Mouse (Mus musculus) C2C12 (cell line): ENCODE results near the gene Abhd10.

Experiments used
- CTCF ChIP-seq: IDR thresholded peaks from one replicate; pipeline ENCODE4 v1.5.1; 2011; ENCODE audit not compliant: control insufficient read depth, insufficient read depth, insufficient read length
- MYOG ChIP-seq: IDR thresholded peaks from one replicate; pipeline ENCODE4 v1.6.1; 2011; ENCODE audit not compliant: control insufficient read depth, insufficient read length; ENCODE audit errors: extremely low read depth
- USF1 ChIP-seq: IDR thresholded peaks from one replicate; pipeline ENCODE4 v1.6.1; 2011; ENCODE audit warnings: low read depth, mild to moderate bottlenecking, control low read depth, moderate library complexity

- TF ChIP-seq CTCF (no peak), USF1 (no peak), MYOG (no peak)
Observed at GRCm38 (mm10) chr16:45695445-45696160, 47.2 kb downstream of the Abhd10 start.
